Mouse (Mus musculus) stomach, embryonic 15.5 days (tissue): ENCODE results near the gene Sgms2. TPM values are rescaled to one million over a fixed set of nuclear protein-coding genes. Genes with fewer than 3 reads are reported as not detected.

ENCODE experiments used
- ATAC-seq: fragments of 200-750 bp; cut with Nextera tagmentation; 2 replicates; pipeline ENCODE4 v1.8.0; 2017; ENCODE audit warnings: low read depth, moderate number of reproducible peaks, moderate TSS enrichment; ENCODE audit not compliant: insufficient read depth, low FRiP score
- H3K27ac ChIP-seq: fragments of 300-500 bp; sonication (generic); 2 replicates; pipeline ENCODE4 v1.5.1; 2015; ENCODE audit warnings: mild to moderate bottlenecking, inconsistent platforms
- H3K27me3 ChIP-seq: fragments of 300-500 bp; sonication (generic); replicated peaks from 2 replicates; pipeline ENCODE4 v1.6.1; 2015; ENCODE audit warnings: inconsistent platforms
- H3K36me3 ChIP-seq: fragments of 300-500 bp; sonication (generic); 2 replicates; pipeline ENCODE4 v1.6.1; 2015; ENCODE audit warnings: inconsistent platforms
- H3K4me1 ChIP-seq: fragments of 300-500 bp; sonication (generic); 2 replicates; pipeline ENCODE4 v1.6.1; 2015; ENCODE audit warnings: inconsistent platforms
- H3K4me2 ChIP-seq: fragments of 300-500 bp; sonication (generic); 2 replicates; pipeline ENCODE4 v1.6.1; 2015; ENCODE audit warnings: mild to moderate bottlenecking, inconsistent platforms
- H3K4me3 ChIP-seq: fragments of 300-500 bp; sonication (generic); replicated peaks from 2 replicates; pipeline ENCODE4 v1.5.1; 2015; ENCODE audit warnings: inconsistent platforms
- H3K9ac ChIP-seq: fragments of 300-500 bp; sonication (generic); 2 replicates; pipeline ENCODE4 v1.6.1; 2015; ENCODE audit warnings: inconsistent platforms
- H3K9me3 ChIP-seq: fragments of 300-500 bp; sonication (generic); 2 replicates; pipeline ENCODE4 v1.6.1; 2016; ENCODE audit warnings: inconsistent platforms
- WGBS: fragments of 180-500 bp; shearing (Covaris S2); methylation state at CpG from one replicate; pipeline ENCODE4 v1.1.7; 2015; 5-methylcytosine and 5-hydroxymethylcytosine counted together
- polyA plus RNA-seq: library from polyadenylated mRNA; unstranded; fragments of >200 nt; fragmentation: Nextera tagmentation; extraction: Ambion mirVana; gene quantifications from 2 replicates; pipeline ENCODE4 v1.2.1, GENCODE M21; 2015

Gene Sgms2
- polyA plus RNA-seq, 1 experiment from 2014 or later: 10.7 TPM

DNA sequence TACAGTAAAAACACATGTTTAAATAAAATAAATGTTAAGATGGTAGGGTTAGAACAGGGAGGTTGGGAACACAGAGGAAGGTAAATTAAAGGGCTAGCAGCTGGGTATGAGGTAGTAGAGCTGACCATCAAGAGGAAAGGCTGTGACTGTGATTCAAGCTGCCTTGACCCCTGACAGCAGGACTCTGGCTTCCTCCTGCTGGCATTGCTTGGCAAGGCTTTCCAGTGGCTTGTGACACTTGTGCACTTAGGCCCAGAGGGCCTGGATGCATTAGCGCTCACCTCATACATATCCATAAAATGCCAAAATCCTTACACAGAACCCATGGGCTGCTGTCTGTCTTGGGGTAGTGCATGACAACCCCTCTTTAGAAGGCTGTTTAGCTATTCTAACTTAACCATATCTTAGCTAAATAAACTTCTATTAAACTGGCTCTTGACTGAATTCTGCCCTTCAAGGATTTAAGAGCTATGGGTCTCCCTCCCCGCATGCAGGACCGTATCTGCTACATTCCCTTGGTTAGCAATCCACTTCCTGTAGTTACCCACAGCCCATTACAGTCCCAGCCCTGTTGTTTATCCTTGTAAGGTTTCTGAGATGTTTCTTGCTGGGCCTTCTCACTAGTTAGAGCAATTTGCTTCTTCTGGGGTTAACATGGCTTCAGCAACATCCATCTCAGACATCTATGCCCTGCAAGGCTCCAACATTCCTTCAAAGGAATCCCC is 25.5 kb downstream of the Sgms2 start:
- no peak overlapping the region for H3K27ac ChIP-seq
- 80% methylated on average over 3 of the region's 3 CpGs for WGBS
- ATAC-seq: no peak
- H3K36me3 ChIP-seq: no peaks in the 10 kb centered on the region
- no peak overlapping the region for H3K9ac ChIP-seq
- no peaks in the 10 kb centered on the region for H3K27me3 ChIP-seq
- H3K4me1 ChIP-seq: no peaks in the 10 kb centered on the region
- H3K4me3 ChIP-seq: no peak overlapping the region
- no peak overlapping the region for H3K4me2 ChIP-seq
- no peaks in the 10 kb centered on the region for H3K9me3 ChIP-seq

DNA sequence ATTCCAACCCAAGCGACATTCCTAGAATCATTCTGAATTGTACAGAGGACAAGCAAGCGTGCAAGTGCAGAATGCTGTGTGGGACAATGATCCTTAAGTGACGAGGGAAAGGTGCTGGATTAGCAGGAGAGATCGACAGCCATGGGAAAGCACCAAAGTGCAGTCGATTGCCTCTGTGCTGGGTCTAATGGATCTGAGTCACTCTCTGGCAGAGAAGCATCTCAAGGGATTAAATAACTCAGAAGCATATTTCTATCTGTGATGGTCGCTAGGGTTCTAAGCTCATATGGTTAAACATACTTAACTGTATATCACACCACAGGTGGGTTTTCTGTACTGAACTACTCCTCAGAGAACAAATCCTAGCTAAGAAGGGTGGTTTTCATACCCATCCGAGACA is 118.2 kb downstream of the Sgms2 start:
- Histone ChIP-seq H3K4me1 (no peaks in the 10 kb centered on the region), H3K27ac (no peak overlapping the region), H3K4me3 (no peak overlapping the region), H3K4me2 (no peak overlapping the region), H3K36me3 (no peaks in the 10 kb centered on the region), H3K9ac (no peak overlapping the region), H3K9me3 (no peaks in the 10 kb centered on the region), H3K27me3 (no peaks in the 10 kb centered on the region)
- ATAC-seq: no peak
- 88% methylated on average over 7 of the region's 7 CpGs for WGBS

DNA sequence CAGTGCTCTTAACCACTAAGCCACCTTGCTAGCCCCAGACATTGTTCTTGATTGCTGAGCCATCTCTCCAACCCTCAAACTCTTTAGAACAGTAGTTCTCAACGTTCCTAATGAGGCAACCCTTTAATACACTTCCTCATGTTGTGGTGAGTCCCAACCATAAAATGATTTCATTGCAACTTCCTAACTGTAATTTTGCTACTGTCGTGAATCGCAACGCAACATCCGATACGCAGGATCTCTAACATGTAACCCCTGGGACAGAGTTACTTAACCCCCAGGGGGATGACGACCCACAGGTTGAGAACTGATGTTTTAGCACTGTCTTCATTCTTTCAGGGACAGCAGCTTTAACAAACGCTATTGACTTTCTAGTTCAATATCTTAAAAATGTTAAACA is 122.5 kb downstream of the Sgms2 start:
- H3K36me3 ChIP-seq: no peaks in the 10 kb centered on the region
- H3K27me3 ChIP-seq: no peaks in the 10 kb centered on the region
- no peak for ATAC-seq
- no peaks in the 10 kb centered on the region for H3K9me3 ChIP-seq
- no peak overlapping the region for H3K27ac ChIP-seq
- no peak overlapping the region for H3K4me3 ChIP-seq
- WGBS: 86% methylated on average over 8 of the region's 8 CpGs
- peaks cover 8% of the 10 kb centered on the region; the same call in 1 of the 2 replicates for H3K4me1 ChIP-seq
- no peak overlapping the region for H3K4me2 ChIP-seq
- no peak overlapping the region for H3K9ac ChIP-seq

DNA sequence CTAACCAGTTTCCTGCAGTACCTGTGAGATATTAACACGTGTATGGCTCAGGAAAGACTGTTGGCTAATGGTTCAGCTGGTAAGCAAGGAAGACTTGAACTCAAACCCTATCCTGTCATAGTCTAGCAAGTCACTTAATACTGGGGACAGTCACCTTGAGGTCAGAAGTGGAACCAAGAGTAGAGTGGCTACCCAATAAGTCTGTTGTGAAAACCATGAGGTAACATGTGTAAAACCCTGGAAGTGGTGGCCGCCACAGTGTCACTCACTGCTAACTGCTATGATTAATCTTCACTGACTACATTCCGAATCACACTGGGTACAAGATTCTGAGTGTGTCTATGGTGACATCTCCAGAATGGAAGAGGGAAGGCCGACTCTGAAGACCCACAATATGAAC is 123.8 kb downstream of the Sgms2 start:
- no peak overlapping the region for H3K9ac ChIP-seq
- no peaks in the 10 kb centered on the region for H3K36me3 ChIP-seq
- H3K9me3 ChIP-seq: no peaks in the 10 kb centered on the region
- no peak overlapping the region for H3K4me3 ChIP-seq
- no peak overlapping the region for H3K27ac ChIP-seq
- WGBS: 87% methylated on average over 4 of the region's 4 CpGs
- ATAC-seq: no peak
- H3K4me2 ChIP-seq: no peak overlapping the region
- H3K27me3 ChIP-seq: no peaks in the 10 kb centered on the region
- peaks cover 8% of the 10 kb centered on the region; the same call in 1 of the 2 replicates for H3K4me1 ChIP-seq

DNA sequence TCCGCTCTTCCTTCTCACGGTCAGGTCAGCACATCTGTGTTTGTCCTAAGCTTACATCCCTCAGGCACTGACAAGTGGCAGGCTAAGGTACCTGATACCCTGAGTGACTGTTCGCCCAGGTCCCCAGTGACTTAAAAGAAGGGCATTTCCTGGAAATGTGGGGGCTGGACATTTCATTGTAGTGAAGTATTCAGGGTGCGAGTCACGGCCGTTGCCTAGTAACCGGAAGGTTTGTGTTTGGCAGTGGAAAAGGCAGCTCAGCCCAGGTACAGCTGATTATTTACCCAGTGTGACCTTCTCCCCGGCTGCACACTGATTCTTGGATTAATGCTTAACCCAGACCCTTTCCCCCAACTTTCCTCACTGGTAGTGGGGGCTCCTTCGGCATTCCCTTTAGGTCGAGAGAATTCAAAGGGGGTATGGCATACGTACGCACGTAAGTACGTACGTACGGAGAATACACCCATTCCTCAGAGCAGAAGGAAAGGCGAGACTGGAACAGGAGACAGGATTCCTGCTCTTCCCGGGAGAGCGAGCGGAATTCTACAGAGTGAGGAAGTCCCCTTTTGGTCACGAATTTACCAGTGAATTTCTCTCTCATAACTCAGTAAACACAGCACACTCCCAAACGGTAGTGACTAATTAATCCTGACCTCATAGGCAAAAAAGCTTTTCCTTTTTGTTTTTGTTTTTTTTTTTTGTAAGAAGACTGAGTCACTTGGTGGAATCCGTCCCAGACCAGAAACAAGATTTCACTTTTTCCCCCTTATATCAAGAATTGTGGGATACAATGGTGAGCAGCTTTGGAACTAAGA is 126.4 kb downstream of the Sgms2 start:
- Histone ChIP-seq H3K9ac (no peak overlapping the region), H3K27me3 (no peaks in the 10 kb centered on the region), H3K4me2 (peak overlapping the region; percentile 40), H3K27ac (peak overlapping the region; percentile 65), H3K36me3 (no peaks in the 10 kb centered on the region), H3K4me1 (peaks cover 8% of the 10 kb centered on the region; the same call in 1 of the 2 replicates), H3K9me3 (no peaks in the 10 kb centered on the region), H3K4me3 (peak overlapping the region; percentile 18; the same call in 1 of the 2 replicates)
- peak; percentile 90 for ATAC-seq
- WGBS: 41% methylated on average over 23 of the region's 23 CpGs

DNA sequence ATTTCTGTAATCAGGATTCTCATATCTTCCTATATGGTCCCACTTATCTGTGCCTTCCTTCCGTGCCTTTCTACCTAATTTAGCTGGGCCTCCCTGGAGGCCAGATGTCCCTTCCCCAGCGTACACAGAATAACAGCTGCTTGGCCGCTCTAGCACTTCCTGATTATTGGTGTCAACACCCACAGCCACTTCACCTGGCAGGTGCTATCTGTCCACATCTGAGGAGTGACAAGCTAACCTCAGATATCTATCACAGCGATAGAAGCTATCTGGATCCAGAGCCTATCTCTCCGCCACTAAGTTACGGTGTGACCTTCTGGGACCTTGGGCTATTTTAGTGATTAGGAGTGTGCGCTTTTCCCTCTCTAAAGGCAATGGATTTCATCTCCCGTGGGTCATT is 127.0 kb downstream of the Sgms2 start:
- Histone ChIP-seq H3K4me1 (peaks cover 8% of the 10 kb centered on the region; the same call in 1 of the 2 replicates), H3K36me3 (no peaks in the 10 kb centered on the region), H3K9me3 (no peaks in the 10 kb centered on the region), H3K9ac (no peak overlapping the region), H3K4me3 (no peak overlapping the region), H3K27ac (peak overlapping the region; percentile 65), H3K4me2 (peak overlapping the region; percentile 40), H3K27me3 (no peaks in the 10 kb centered on the region)
- 50% methylated on average over 8 of the region's 8 CpGs for WGBS
- ATAC-seq: peak; percentile 51

DNA sequence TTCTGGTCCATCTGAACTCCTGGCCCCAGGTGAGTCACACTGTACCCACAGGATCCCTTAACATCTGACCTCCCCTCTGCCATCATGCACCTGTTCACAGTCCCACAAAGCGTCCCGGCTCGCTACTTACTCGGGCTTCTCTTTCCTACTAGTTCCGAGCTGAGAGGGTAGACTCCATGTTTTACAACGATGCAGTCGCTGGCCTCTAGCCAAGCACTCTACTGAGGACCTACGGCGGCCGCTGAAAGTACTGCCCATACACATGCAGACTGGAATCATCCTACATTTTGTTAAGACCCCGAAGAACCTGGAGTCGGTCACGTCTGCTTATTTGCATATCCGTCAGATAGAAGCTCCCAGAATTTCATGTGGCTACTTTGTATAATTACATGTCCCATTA is 127.6 kb downstream of the Sgms2 start:
- 72% methylated on average over 14 of the region's 14 CpGs for WGBS
- Histone ChIP-seq H3K27ac (peak overlapping the region; percentile 65; the same call in 1 of the 2 replicates), H3K9ac (no peak overlapping the region), H3K4me3 (no peak overlapping the region), H3K4me1 (peaks cover 8% of the 10 kb centered on the region; the same call in 1 of the 2 replicates), H3K27me3 (no peaks in the 10 kb centered on the region), H3K4me2 (no peak overlapping the region), H3K36me3 (no peaks in the 10 kb centered on the region), H3K9me3 (no peaks in the 10 kb centered on the region)
- ATAC-seq: no peak

DNA sequence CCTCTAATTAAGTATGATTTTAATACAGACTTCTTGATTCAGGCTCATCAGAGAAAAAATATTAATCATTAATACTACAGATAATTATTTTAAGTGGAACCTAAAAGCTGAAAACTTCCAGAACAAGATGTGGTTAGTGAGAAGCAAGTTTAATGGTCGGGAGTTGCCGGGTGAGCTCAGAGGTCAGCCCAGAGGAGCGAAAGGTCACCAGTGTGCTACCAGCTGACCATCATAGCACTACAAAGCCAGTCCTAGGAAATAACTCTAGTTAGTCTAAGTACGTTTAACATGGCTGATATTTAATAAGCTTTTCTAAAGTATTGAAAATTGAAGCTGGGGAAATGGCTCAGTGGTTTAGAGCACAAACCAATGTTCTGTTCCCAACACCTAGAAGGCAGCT is 129.3 kb downstream of the Sgms2 start:
- Histone ChIP-seq H3K4me1 (peaks cover 8% of the 10 kb centered on the region; the same call in 1 of the 2 replicates), H3K9ac (no peak overlapping the region), H3K4me3 (no peak overlapping the region), H3K36me3 (no peaks in the 10 kb centered on the region), H3K27ac (no peak overlapping the region), H3K27me3 (no peaks in the 10 kb centered on the region), H3K9me3 (no peaks in the 10 kb centered on the region), H3K4me2 (no peak overlapping the region)
- ATAC-seq: no peak
- 84% methylated on average over 4 of the region's 4 CpGs for WGBS

DNA sequence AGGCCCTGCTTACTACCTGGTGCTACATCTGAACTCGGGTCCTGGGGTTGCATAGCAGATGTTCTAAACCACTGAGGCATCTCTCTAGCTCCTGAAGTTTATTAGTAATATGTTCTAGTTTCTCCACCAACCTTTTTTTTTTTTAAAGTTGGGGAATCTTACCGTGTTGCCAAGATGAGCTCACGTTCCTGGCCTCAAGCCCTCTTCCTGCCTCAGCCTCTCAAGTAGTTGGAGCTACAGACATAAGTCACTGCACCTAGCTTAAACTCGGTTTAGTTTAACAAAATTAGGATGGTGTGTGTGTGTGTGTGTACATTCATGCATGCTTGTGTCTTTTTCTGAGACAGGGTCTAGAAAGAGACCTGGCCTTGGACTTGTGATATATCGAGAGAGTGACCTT is 132.2 kb downstream of the Sgms2 start:
- Histone ChIP-seq H3K27me3 (no peaks in the 10 kb centered on the region), H3K36me3 (no peaks in the 10 kb centered on the region), H3K4me2 (no peak overlapping the region), H3K27ac (no peak overlapping the region), H3K4me1 (no peaks in the 10 kb centered on the region), H3K4me3 (no peak overlapping the region), H3K9me3 (no peaks in the 10 kb centered on the region), H3K9ac (no peak overlapping the region)
- ATAC-seq: no peak
- 77% methylated on average over 5 of the region's 5 CpGs for WGBS

DNA sequence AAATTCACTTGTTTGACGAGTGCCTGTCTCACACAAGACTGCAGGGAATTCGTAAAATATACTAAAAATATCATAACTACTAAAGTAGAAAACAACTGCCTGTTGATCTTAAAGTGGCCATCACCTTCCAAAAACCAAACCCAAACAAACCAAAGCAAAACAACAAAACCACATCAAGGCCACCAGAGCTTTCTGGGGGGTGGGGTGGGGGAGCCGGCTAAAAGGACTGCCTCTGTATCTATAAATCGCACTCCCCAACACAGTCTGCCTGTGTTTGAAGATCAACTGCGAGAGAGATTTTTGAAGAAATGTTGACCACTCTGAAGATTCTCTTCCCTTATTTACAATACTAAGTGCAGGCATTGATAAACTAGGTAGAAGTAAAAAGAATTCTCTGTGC is 133.0 kb downstream of the Sgms2 start:
- Histone ChIP-seq H3K27ac (no peak overlapping the region), H3K36me3 (no peaks in the 10 kb centered on the region), H3K4me2 (no peak overlapping the region), H3K4me1 (no peaks in the 10 kb centered on the region), H3K27me3 (no peaks in the 10 kb centered on the region), H3K4me3 (no peak overlapping the region), H3K9ac (no peak overlapping the region), H3K9me3 (no peaks in the 10 kb centered on the region)
- no peak for ATAC-seq
- WGBS: 64% methylated on average over 5 of the region's 5 CpGs

DNA sequence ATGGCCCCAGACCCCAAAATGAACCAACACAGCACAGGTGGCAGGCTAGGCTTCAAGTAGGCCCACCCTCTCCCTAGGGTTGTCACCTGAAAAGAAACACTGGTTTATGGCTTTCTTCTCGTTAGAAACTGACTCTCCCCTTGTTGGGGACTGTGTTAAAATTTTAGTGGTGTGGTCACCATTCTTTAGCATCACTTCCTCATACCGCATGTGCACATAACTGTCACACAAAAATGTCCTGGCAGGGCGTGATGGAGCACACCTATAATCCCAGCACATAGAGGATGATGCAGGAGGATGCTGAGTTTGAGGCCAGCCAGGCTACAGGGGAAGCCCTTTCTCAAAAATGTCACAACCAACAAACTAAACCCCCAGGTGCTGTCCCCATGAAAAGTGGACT is 133.6 kb downstream of the Sgms2 start:
- 72% methylated on average over 3 of the region's 3 CpGs for WGBS
- Histone ChIP-seq H3K27me3 (no peaks in the 10 kb centered on the region), H3K9ac (no peak overlapping the region), H3K27ac (no peak overlapping the region), H3K4me2 (no peak overlapping the region), H3K36me3 (no peaks in the 10 kb centered on the region), H3K9me3 (no peaks in the 10 kb centered on the region), H3K4me1 (no peaks in the 10 kb centered on the region), H3K4me3 (no peak overlapping the region)
- ATAC-seq: no peak

DNA sequence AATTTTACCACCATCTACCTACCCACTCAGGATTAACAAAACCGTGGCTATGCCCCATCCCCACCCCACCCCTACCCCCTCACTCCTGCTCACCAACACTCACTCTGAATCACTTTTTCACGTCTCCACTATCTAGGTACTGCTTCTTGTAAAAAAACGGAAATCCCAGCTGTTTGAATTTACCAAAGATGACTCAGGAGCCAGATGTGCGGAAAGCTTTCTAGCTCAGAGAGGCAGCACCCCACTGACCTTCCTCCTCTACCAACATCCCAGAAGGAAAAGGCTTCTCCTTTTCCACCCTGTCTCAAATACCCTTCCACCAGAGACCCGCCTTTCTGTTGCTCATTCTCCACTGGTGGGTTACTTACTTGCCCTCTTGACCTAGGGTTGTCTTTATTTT is 135.2 kb downstream of the Sgms2 start:
- H3K27me3 ChIP-seq: no peaks in the 10 kb centered on the region
- H3K27ac ChIP-seq: no peak overlapping the region
- H3K9ac ChIP-seq: no peak overlapping the region
- H3K4me3 ChIP-seq: no peak overlapping the region
- no peak overlapping the region for H3K4me2 ChIP-seq
- no peaks in the 10 kb centered on the region for H3K36me3 ChIP-seq
- no peak for ATAC-seq
- no peaks in the 10 kb centered on the region for H3K9me3 ChIP-seq
- no peaks in the 10 kb centered on the region for H3K4me1 ChIP-seq
- WGBS: 54% methylated on average over 5 of the region's 5 CpGs
